Mouse (Mus musculus) erythroblast, embryonic 14.5 days (primary cell): ENCODE measurements around the gene Dysf.

Experiments used
- GATA1 ChIP-seq: IDR thresholded peaks from 2 replicates; pipeline ENCODE4 v1.6.1; 2012; ENCODE audit warnings: low read length, inconsistent platforms, mixed read lengths
- TAL1 ChIP-seq: IDR thresholded peaks from 3 replicates; pipeline ENCODE4 v1.6.1; 2012; ENCODE audit warnings: low read length, inconsistent platforms, mixed read lengths

DNA sequence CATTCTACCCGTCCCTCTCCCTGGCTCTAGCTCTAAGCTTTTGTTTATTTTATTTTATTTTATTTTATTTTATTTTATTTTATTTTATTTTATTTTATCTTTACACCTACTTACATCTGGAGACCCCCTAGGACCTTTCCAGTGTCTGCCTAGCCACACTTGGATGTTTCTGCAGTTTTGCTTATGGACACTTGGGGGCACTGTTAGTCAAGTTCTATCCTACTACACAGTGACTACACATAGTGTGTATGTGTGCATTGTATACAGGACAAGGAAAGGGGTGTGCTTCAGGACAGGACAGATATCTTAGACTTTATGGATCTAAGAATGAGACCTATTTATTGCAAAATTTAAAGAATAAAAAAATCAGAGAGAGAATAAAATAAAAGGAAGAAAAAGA lies 69.8 kb downstream of the Dysf start:
- TF ChIP-seq GATA1, result no peak
- no peak for TF ChIP-seq TAL1
